Mouse (Mus musculus): Measurements from ENCODE around the gene Zdhhc7. TPM values are rescaled to one million over a fixed set of nuclear protein-coding genes. Genes with fewer than 3 reads are reported as not detected.

Gene Zdhhc7
- polyA plus RNA-seq, 1 experiment from 2014 or later: 24.7 TPM

- WGBS (ENCODE audit: insufficient replicate concordance): 38% methylated on average over 6 of the region's 6 CpGs
- Histone ChIP-seq H3K9ac (ENCODE audit: low read depth, low read length) (0 out of 2 replicates have a peak overlapping the region, but pooled peaks have one; percentile 31), H3K27me3 (ENCODE audit: control insufficient read depth, insufficient read depth, low read length) (peaks cover 13% of the 10 kb centered on the region), H3K36me3 (ENCODE audit: control insufficient read depth, insufficient read depth, low read length) (no peaks in the 10 kb centered on the region), H3K27ac (ENCODE audit: low read depth, low read length) (peak overlapping the region; percentile 84), H3K4me2 (peak overlapping the region; percentile 46), H3K4me1 (ENCODE audit: control insufficient read depth, insufficient read depth, low read length) (peaks cover 57% of the 10 kb centered on the region), H3K4me3 (ENCODE audit: low read depth, low read length) (no peak overlapping the region), H3K9me3 (replicated peaks; ENCODE audit: control insufficient read depth, low read length) (no peaks in the 10 kb centered on the region; the same call in 1 of the 2 replicates)
- no peak; the same call in 1 of the 2 replicates for ATAC-seq (replicated peaks; ENCODE audit: insufficient number of reproducible peaks, low FRiP score, low TSS enrichment)
Measured at GRCm38 (mm10) chr8:120119931-120120330, 18.6 kb upstream of the Zdhhc7 start.

GRCm38 (mm10) chr8:120119429-120119828, 18.1 kb upstream of the Zdhhc7 start:
- peak overlapping the region; percentile 31; the same call in 1 of the 2 replicates for H3K9ac ChIP-seq (ENCODE audit: low read depth, low read length)
- peaks cover 18% of the 10 kb centered on the region for H3K27me3 ChIP-seq (ENCODE audit: control insufficient read depth, insufficient read depth, low read length)
- no peaks in the 10 kb centered on the region; the same call in 1 of the 2 replicates for H3K9me3 ChIP-seq (replicated peaks; ENCODE audit: control insufficient read depth, low read length)
- no peaks in the 10 kb centered on the region for H3K36me3 ChIP-seq (ENCODE audit: control insufficient read depth, insufficient read depth, low read length)
- peak overlapping the region; percentile 46 for H3K4me2 ChIP-seq
- H3K27ac ChIP-seq (ENCODE audit: low read depth, low read length): peak overlapping the region; percentile 84
- H3K4me3 ChIP-seq (ENCODE audit: low read depth, low read length): no peak overlapping the region
- ATAC-seq (replicated peaks; ENCODE audit: insufficient number of reproducible peaks, low FRiP score, low TSS enrichment): no peak; the same call in 1 of the 2 replicates
- peaks cover 55% of the 10 kb centered on the region for H3K4me1 ChIP-seq (ENCODE audit: control insufficient read depth, insufficient read depth, low read length)
- 45% methylated on average over 3 of the region's 3 CpGs for WGBS (ENCODE audit: insufficient replicate concordance)

DNA sequence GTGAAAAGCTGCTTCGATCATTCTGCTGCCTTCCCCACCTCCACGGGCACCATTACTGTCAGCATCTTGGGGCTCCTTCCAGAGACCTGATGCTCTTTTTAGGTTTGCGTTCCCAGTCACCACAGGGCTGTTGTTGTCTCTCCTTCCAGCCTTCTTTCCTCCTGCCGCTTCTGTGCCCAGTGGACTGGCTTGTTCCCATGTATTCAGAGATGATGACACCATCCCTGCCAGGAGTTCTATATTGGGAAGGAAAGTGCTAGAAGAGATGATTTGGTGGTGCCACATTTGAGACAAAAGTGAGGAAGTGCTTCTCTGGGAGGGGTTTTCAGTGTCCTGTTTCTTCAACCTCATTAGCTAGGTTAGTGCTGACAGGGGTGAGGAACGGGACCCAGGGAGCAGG, 17.6 kb upstream of the Zdhhc7 start:
- ATAC-seq (replicated peaks; ENCODE audit: insufficient number of reproducible peaks, low FRiP score, low TSS enrichment): no peak
- WGBS (ENCODE audit: insufficient replicate concordance): 70% methylated on average over 5 of the region's 5 CpGs
- H3K27ac ChIP-seq (ENCODE audit: low read depth, low read length): peak overlapping the region; percentile 84; the same call in 1 of the 2 replicates
- H3K9ac ChIP-seq (ENCODE audit: low read depth, low read length): no peak overlapping the region
- peaks cover 21% of the 10 kb centered on the region for H3K27me3 ChIP-seq (ENCODE audit: control insufficient read depth, insufficient read depth, low read length)
- peaks cover 50% of the 10 kb centered on the region for H3K4me1 ChIP-seq (ENCODE audit: control insufficient read depth, insufficient read depth, low read length)
- no peaks in the 10 kb centered on the region for H3K36me3 ChIP-seq (ENCODE audit: control insufficient read depth, insufficient read depth, low read length)
- H3K4me2 ChIP-seq: no peak overlapping the region
- no peak overlapping the region for H3K4me3 ChIP-seq (ENCODE audit: low read depth, low read length)
- no peaks in the 10 kb centered on the region; the same call in 1 of the 2 replicates for H3K9me3 ChIP-seq (replicated peaks; ENCODE audit: control insufficient read depth, low read length)

DNA sequence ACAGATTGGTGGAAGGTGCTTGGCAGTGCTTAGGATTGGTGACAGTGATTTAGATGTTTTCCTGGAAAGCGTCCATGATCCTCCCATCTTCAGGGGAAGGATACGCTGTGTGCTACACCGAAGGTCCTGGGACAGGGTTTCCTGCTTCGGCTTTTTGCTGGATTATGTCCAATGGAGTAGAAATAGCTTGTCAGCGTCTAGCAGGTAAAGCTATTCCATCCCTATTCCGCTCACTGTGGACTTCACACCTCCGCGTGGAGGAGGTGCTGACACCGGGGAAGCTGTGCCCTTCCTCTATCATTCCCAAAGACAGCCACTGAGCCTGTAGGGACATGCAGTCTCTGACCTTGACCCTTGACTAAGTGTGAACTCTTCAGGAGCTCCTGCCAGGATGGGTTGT, 16.9 kb upstream of the Zdhhc7 start:
- Histone ChIP-seq H3K4me3 (ENCODE audit: low read depth, low read length) (no peak overlapping the region), H3K27me3 (ENCODE audit: control insufficient read depth, insufficient read depth, low read length) (peaks cover 21% of the 10 kb centered on the region), H3K27ac (ENCODE audit: low read depth, low read length) (no peak overlapping the region), H3K36me3 (ENCODE audit: control insufficient read depth, insufficient read depth, low read length) (no peaks in the 10 kb centered on the region), H3K4me1 (ENCODE audit: control insufficient read depth, insufficient read depth, low read length) (peaks cover 46% of the 10 kb centered on the region), H3K4me2 (no peak overlapping the region), H3K9me3 (replicated peaks; ENCODE audit: control insufficient read depth, low read length) (no peaks in the 10 kb centered on the region; the same call in 1 of the 2 replicates), H3K9ac (ENCODE audit: low read depth, low read length) (no peak overlapping the region)
- ATAC-seq (replicated peaks; ENCODE audit: insufficient number of reproducible peaks, low FRiP score, low TSS enrichment): no peak
- WGBS (ENCODE audit: insufficient replicate concordance): 66% methylated on average over 9 of the region's 9 CpGs

- H3K4me1 ChIP-seq (ENCODE audit: control insufficient read depth, insufficient read depth, low read length): peaks cover 40% of the 10 kb centered on the region
- no peak for ATAC-seq (replicated peaks; ENCODE audit: insufficient number of reproducible peaks, low FRiP score, low TSS enrichment)
- H3K9ac ChIP-seq (ENCODE audit: low read depth, low read length): no peak overlapping the region
- H3K27me3 ChIP-seq (ENCODE audit: control insufficient read depth, insufficient read depth, low read length): peaks cover 21% of the 10 kb centered on the region
- WGBS (ENCODE audit: insufficient replicate concordance): 71% methylated on average over 7 of the region's 7 CpGs
- H3K9me3 ChIP-seq (replicated peaks; ENCODE audit: control insufficient read depth, low read length): no peaks in the 10 kb centered on the region; the same call in 1 of the 2 replicates
- no peak overlapping the region for H3K4me2 ChIP-seq
- H3K4me3 ChIP-seq (ENCODE audit: low read depth, low read length): no peak overlapping the region
- H3K36me3 ChIP-seq (ENCODE audit: control insufficient read depth, insufficient read depth, low read length): no peaks in the 10 kb centered on the region
- H3K27ac ChIP-seq (ENCODE audit: low read depth, low read length): no peak overlapping the region
Measured at GRCm38 (mm10) chr8:120116600-120116999, 15.3 kb upstream of the Zdhhc7 start.

DNA sequence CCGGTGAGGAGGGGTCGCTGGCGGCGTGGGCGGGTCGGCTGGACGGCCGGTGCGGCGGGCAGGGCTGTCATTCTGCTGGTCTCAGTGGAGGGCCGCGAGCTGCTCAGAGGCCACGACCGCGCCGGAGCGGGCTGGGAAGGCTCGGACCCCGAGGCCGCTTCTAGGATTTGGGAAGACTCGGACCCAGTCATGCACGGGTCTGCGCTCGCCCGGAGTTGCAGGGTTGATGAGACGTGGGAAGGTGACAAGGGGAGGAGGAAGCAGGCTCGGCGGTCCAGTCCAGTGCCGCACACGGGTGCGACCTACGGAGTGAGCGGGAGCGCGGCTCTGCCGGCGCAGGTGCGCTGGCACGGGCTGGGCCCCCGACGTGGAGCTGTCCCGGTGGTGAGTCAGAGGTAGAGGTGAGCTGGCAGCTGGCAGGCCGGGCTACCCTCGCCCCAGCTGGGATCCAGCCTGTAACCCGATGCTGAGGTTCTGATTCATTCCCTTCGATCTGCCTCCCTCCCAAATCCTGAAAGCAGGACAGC, 13.1 kb upstream of the Zdhhc7 start:
- Histone ChIP-seq H3K27me3 (ENCODE audit: control insufficient read depth, insufficient read depth, low read length) (peaks cover 21% of the 10 kb centered on the region), H3K4me3 (ENCODE audit: low read depth, low read length) (peak overlapping the region; percentile 80), H3K4me1 (ENCODE audit: control insufficient read depth, insufficient read depth, low read length) (peaks cover 20% of the 10 kb centered on the region), H3K4me2 (peak overlapping the region; percentile 82), H3K27ac (ENCODE audit: low read depth, low read length) (no peak overlapping the region), H3K9me3 (replicated peaks; ENCODE audit: control insufficient read depth, low read length) (no peaks in the 10 kb centered on the region; the same call in 1 of the 2 replicates), H3K36me3 (ENCODE audit: control insufficient read depth, insufficient read depth, low read length) (no peaks in the 10 kb centered on the region), H3K9ac (ENCODE audit: low read depth, low read length) (peak overlapping the region; percentile 79)
- WGBS (ENCODE audit: insufficient replicate concordance): 2% methylated on average over 46 of the region's 46 CpGs
- peak; percentile 32 for ATAC-seq (replicated peaks; ENCODE audit: insufficient number of reproducible peaks, low FRiP score, low TSS enrichment)

GRCm38 (mm10) chr8:120113758-120114255, 12.5 kb upstream of the Zdhhc7 start, which contains the start of gene 6430548M08Rik:
Gene 6430548M08Rik, plus strand, starts transcription at chr8:120114152.
- H3K27ac ChIP-seq (ENCODE audit: low read depth, low read length): peak within 1 kb of the TSS; percentile 72
- peak within 1 kb of the TSS; percentile 82 for H3K4me2 ChIP-seq
- peak within 1 kb of the TSS; percentile 79 for H3K9ac ChIP-seq (ENCODE audit: low read depth, low read length)
- ATAC-seq (replicated peaks; ENCODE audit: insufficient number of reproducible peaks, low FRiP score, low TSS enrichment): peak; percentile 94
- H3K4me3 ChIP-seq (ENCODE audit: low read depth, low read length): peak within 1 kb of the TSS; percentile 80
- H3K9me3 ChIP-seq (replicated peaks; ENCODE audit: control insufficient read depth, low read length): no peaks in the 10 kb centered on the region; the same call in 1 of the 2 replicates
- H3K27me3 ChIP-seq (ENCODE audit: control insufficient read depth, insufficient read depth, low read length): peaks cover 21% of the 10 kb centered on the region
- peaks cover 14% of the 10 kb centered on the region for H3K4me1 ChIP-seq (ENCODE audit: control insufficient read depth, insufficient read depth, low read length)
- H3K36me3 ChIP-seq (ENCODE audit: control insufficient read depth, insufficient read depth, low read length): no peaks in the 10 kb centered on the region
- under 1% methylated on average over 43 of the region's 61 CpGs for WGBS (ENCODE audit: insufficient replicate concordance)

GRCm38 (mm10) chr8:120113306-120113705, 12.0 kb upstream of the Zdhhc7 start:
- ATAC-seq (replicated peaks; ENCODE audit: insufficient number of reproducible peaks, low FRiP score, low TSS enrichment): peak; percentile 12; the same call in 1 of the 2 replicates
- Histone ChIP-seq H3K4me1 (ENCODE audit: control insufficient read depth, insufficient read depth, low read length) (peaks cover 12% of the 10 kb centered on the region), H3K9me3 (replicated peaks; ENCODE audit: control insufficient read depth, low read length) (no peaks in the 10 kb centered on the region; the same call in 1 of the 2 replicates), H3K9ac (ENCODE audit: low read depth, low read length) (peak overlapping the region; percentile 74), H3K4me2 (peak overlapping the region; percentile 82), H3K27me3 (ENCODE audit: control insufficient read depth, insufficient read depth, low read length) (peaks cover 21% of the 10 kb centered on the region), H3K4me3 (ENCODE audit: low read depth, low read length) (peak overlapping the region; percentile 80), H3K27ac (ENCODE audit: low read depth, low read length) (peak overlapping the region; percentile 72), H3K36me3 (ENCODE audit: control insufficient read depth, insufficient read depth, low read length) (no peaks in the 10 kb centered on the region)
- WGBS (ENCODE audit: insufficient replicate concordance): 4% methylated on average over 10 of the region's 10 CpGs

All from heart, embryonic 11.5 days (tissue).